Mouse (Mus musculus): ENCODE results near the gene Wdr86.

Gene Wdr86

DNA sequence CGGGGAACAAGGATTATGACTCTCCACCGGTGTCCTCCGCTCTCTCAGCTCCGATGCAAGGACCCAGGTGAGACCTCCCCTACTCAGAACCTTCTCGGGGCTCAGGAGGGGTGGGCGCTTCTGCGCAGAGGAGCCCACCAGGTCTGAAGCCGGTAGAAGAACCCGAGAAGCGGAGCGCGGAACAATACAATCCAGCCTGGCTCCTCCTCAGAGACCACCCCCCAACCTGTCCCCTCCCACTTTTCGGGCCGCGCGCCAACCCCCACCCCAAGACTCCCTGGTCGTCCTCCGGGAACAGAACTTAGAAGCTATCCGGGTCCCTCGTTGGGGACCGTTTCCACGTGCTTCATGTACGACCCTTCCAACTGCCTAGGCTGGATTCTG is at the start of gene Wdr86:
Gene Wdr86, minus strand, starts transcription at position 240 of the 384 bp plus-strand sequence.
- CTCF ChIA-PET = interaction anchor here (0.7 kb wide), 1 partner anchor 120 kb away, joined by 5 read pairs; no protein-coding TSS in a partner anchor

DNA sequence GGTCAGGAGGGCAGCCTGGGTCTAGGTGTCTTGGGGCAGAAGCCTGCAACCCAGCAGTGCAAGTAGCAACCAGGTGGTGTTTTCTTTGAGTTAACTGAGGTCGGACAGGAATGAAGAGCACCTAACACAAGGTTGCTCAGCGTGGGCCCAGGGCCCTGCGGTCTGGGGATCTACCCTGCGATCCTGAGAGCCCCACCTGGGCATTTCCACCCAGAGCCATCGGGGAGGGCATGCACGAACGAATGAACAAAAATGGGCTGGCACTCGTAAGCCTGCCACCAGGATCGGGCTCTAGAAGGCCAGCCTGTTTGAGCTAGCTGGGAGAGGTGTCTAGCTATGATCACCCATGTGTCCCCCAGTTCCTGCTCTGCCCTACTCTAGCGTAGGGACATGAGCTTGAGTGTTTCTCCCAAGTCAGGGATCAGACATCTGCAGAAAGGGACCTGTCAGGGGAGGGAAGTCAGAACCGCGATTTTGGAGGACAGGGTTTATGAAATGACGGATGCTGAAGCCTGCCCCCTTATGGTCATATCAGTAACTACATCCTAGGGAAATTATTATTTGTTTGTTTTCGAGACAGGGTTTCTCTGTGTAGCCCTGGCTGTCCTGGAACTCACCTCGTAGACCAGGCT is 49.5 kb upstream of the Wdr86 start:
- CTCF ChIA-PET = no interaction called here

DNA sequence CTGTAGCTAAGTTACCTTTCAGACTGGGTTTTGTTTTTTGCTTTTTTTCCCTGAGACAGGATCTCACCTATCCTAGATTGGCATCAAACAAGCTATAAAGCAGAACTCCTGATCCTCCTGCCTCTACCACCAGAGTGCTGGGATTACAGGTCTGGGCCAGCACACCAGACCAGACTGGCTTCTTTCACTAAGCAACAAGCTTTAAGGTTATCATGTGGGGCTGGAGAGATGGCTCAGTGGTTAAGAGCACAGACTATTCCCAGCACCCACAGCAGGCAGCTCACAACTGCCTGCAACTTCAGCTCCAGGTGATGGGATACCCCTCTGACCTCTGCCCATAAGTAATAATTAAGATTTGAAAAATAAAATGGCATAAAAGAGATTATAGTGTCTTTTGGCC is 48.8 kb upstream of the Wdr86 start:
- CTCF ChIA-PET = interaction anchor here (0.7 to 0.9 kb wide), 3 partner anchors 79 to 432 kb away, joined by 3 to 5 read pairs (median 4); no protein-coding TSS in a partner anchor

DNA sequence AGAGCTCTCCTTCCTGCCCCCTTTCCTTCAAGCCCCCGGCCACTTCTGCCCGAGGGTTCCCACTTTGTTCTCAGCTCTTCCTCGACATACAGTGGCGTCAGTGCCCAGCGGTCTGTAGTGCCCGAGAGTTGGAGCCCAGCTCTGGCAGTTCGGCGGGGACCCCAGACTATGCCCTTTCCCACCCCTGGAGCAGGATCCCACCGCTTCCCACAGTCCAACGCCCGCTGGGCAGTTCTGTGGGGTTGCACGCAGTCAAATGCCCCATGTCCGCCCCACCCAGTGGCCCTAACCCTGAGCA is 48.3 kb upstream of the Wdr86 start:
- CTCF ChIA-PET = interaction anchor here (0.7 to 0.9 kb wide), 3 partner anchors 78 to 432 kb away, joined by 3 to 5 read pairs (median 4); no protein-coding TSS in a partner anchor

DNA sequence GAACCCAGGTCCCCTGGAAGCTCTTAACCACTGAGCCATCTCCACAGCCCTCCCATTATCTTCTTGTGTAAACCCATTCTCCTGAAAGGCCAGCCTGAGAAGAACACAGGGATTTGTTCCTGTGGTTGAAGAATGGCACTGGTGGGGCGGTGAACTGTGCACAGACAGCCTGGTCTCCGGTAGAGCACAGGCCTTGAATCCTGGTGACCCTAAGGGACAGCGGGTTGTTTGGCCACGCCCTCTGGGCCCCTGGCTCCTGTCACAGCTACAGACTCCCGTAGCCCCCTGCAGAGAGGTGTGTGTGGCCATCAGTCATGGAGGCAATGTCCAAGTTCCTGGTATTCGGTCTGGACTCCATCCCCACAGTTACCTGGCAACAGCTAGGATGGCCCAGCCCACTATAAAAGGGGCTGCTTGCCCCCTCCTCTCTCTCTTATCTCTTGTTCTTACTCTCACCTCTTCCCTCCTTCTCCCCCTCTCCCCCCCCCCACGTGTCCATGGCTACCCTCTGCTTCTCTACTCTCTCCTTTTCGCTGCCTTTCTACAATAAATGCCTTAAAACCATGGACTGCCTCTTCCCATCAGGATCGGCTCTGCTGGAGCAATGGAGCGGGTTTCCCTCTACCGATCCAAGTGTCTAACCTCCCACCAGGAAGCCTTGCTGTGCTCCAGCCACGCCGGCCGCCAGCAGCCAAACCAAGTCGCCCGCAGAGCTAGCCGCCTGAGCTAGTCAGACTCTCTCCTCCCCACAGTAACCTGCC is 47.7 kb upstream of the Wdr86 start:
- CTCF ChIA-PET = no interaction called here

DNA sequence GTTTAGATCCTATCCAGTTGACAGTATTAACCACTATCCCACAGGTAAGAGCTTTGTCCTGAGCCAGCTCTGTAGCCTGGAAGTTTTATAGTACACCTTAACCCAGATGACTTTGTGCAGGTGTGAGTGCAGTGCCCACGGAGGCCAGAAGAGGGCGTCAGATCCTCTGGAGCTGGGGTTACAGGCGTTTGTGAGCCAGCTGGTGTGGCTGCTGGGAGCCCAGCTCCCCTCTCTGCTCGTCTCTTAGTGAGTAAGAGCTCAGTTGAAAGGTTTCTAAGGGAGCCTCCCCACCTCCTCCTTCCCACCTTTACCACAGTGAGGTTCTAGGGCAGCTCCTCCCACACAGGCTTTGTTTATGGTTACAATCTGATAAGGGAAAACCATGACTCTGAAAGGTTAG is 46.2 kb upstream of the Wdr86 start:
- CTCF ChIA-PET = no interaction called here

DNA sequence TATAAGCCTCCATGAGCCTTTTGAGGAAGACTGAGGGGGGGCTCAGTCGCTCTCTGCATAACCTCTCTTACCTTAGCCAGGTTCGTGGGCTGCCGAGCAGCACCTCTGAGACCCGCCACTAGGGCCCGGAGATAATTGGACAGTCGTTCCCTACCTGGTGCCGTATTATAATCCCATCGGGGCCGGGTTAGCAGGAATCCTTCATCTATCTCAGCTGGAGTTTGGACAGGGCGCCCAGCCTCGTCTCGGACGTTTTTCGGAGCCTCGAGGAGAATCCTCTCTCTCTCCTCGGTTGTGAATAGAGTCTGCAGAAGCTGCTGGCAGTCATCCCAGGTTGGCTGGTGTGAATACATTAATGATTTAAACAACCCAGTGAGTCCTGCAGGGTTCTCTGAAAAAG is 44.0 kb upstream of the Wdr86 start:
- CTCF ChIA-PET = interaction anchor here (0.6 kb wide), 1 partner anchor 470 kb away, joined by 3 read pairs; no protein-coding TSS in a partner anchor

DNA sequence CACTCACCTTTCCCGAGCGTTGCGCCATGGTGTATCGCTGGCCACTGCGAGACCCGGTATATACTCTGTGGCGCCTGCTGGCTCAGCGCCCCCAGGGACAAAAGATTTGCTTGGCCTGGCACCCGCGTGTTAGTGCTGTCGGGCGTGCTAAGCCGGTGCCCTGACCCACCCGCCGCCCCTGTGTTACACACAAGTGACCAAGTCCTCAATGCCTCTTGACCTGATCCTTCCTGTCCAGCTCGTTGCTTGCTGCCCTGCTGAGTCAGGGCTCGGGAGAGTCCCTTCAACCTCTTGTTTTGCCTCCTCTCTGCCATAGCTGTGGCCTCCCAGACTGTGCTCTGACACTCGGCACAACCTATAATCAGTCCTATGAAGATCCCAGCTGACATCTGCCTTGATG is 27.3 kb upstream of the Wdr86 start, which contains the start of gene Crygn:
Gene Crygn, minus strand, starts transcription at position 193 of the 400 bp plus-strand sequence.
- CTCF ChIA-PET = no interaction called here

DNA sequence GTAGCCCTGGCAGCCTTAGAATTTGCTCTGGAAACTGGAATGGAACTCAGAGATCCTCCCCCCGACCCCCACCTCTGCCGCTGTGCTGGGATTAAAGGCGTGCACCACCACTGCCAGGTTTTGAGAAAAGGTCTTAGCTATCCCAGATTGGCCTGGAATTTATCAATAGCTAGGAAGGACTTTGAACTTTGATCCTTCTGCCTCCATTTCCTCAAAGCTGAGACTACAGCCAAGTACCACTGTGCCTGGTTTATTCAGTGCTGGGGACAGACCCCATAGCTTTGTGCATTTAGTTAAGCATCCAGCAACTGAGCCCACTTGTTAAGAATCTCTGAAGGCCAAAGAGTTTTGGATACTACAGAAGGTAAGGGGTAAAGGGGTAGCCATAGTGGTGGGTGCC is 26.4 kb upstream of the Wdr86 start:
- CTCF ChIA-PET = no interaction called here

DNA sequence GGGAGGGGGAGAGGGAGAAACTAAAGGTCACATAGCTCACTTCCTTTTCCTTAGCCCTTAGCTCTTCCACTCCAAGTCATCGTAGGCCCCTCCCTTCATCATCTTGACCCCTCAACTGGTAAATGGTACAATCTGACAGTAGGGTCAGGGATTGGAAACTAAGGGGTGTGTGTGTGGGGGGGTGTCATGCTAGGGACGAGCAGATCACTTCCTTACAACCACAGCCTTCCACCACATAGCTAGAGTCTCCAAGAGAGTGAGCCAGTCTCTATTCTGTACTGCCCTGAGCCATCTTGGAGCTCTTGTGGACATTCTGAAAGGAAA is 21.6 kb upstream of the Wdr86 start:
- CTCF ChIA-PET = no interaction called here

DNA sequence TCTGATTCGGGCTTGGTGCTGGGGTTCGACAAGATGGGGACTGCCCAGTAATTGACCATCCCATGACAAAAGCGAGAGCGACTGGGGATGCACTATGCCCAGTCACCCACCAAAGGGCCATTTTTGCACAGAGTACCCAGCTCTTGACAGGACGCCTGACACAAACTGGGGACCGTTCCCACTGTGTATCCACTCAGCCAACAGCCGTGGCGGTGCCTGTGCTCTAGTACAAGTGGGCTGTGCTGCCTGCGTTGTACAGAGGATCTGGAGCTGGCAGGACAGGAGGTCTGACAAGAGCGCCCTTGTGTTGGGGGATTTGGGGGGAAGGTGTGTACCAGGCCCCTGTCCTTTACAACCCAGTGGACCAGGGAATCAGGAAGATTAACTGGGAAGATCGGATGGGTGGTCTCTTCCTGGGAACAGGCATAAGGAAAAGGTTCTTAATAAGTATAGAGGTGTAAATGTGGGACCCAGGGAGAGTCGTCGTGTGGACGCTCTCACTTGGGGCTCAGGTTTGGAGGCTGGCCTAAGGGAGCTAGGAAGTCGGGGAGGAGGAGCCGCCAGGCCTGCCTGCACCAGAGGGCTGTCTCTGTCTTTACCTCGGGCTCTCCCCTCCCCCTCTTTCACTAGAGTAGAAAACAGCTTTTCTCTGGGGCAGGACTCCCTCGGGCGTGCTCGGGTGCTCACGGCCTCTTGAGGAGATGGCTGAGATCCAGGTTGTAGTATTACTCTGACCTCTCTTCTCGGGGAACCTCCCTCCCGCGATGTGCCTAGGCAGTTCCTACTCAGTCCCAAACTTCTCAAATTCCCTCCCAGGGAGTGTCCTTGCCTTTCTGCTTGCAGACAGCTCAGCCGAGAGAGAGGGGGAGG is 21.0 kb upstream of the Wdr86 start:
- CTCF ChIA-PET = interaction anchor here (0.6 kb wide), 2 partner anchors 43 to 281 kb away, joined by 3 to 5 read pairs; no protein-coding TSS in a partner anchor

DNA sequence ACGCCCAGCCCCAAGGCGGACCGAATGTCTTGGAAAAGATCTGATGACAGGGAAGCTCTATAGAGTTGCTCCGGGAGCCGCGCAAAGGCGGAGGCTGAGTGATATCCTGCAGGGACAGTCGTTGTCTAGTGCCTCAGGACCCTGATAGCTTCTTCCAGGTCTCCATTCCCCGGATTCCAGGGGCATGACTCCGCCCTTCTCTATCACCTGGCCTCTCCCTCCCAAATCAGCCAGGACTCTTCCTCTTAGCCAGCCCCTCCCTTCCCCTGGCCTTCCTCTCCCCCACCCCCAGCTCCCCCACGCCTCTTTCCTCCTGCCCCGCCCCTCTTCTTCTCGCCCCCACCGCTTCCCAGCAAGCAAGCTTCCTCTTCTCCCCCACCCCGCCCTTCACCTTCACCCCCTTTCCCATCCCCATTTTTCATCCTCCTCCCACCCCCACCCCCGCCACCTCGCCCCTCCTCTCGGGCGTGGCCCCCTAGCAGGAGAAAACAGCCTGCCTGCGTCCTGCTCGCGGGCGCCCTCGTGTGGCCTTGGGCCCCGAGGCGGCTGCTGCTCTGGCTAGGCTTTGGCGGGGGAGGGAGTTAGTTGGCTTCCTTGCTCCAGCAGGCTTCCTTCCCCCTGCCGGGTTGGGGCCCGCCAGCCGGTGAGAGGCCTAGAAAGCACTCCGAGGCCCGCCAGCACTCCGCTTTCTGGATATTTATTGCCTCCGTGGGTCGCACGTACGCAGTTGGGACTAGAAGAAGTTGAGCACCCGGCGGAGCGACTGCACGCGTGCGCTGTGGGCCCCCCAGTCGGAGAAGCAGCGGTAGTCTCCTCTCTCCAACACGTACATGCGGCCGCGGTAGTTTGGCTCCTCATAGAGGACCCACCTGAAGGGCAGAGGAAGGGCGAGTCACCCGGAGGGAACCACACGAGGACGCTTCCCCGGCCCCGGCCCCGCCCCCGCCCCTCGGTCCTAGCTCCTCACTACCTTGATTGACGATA is 20.1 kb upstream of the Wdr86 start:
- CTCF ChIA-PET = interaction anchor here (0.5 to 0.7 kb wide), 7 partner anchors 41 to 874 kb away, joined by 3 to 20 read pairs (median 5); no protein-coding TSS in a partner anchor

DNA sequence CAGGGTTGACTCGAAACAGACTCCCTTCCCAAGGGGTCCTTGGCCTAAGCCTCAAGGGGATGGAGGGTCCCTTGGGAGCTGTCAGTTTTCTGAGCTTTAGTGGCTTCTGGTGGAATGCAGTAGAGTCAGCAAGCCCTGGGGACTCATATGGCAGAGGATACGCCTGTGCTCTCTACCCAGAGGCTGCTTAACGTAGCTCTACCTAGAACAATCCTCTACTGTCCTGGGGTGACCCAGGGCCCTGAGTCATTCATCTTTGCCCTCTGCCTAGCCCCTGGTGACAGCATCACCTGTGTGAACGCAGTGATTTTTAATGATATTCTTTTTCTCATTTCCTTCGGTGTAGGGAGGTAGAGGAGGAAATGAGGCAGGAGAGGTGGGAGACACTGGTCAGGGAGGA is 19.2 kb upstream of the Wdr86 start:
- CTCF ChIA-PET = interaction anchor here (0.7 kb wide), 1 partner anchor 11 kb away, joined by 3 read pairs; no protein-coding TSS in a partner anchor

DNA sequence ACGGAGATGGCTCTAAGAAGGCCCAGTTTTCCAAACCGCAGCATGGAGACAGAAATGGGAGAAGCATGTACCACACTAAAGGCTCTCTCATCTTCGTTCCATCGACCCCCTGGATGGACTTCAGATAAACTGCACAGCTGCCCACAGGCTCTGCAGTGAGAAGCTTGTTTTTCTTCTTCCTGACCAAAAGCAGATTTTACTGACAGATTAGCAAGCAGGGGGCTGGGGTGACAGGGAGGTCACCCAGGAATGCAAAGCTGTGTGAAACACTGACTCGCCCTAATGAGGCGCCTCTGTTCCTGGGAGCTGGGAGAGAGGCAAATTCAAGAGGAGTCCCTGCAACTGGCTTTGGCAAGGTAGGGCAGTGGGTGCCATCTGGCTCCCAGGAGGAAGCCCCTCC is 17.0 kb upstream of the Wdr86 start:
- CTCF ChIA-PET = no interaction called here

DNA sequence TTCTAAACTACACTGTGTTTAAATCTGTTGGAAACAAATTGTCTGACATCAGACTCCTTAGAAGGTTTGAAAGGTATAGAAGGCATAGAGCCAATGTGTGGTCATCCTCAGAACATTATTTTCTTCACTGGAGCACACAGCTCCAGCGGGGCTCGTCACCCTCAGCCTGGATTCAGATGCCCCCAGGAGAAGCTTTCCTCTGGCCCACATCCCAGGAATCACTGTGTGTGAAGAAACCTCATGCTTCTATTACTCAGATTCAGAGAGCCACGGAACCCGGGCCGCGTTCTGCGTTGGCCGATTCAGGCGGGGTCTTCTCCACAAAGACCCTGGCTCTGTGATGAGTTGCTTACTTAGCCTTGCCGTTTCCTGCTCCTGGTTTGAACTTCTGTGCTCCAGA is 13.4 kb upstream of the Wdr86 start:
- CTCF ChIA-PET = no interaction called here

DNA sequence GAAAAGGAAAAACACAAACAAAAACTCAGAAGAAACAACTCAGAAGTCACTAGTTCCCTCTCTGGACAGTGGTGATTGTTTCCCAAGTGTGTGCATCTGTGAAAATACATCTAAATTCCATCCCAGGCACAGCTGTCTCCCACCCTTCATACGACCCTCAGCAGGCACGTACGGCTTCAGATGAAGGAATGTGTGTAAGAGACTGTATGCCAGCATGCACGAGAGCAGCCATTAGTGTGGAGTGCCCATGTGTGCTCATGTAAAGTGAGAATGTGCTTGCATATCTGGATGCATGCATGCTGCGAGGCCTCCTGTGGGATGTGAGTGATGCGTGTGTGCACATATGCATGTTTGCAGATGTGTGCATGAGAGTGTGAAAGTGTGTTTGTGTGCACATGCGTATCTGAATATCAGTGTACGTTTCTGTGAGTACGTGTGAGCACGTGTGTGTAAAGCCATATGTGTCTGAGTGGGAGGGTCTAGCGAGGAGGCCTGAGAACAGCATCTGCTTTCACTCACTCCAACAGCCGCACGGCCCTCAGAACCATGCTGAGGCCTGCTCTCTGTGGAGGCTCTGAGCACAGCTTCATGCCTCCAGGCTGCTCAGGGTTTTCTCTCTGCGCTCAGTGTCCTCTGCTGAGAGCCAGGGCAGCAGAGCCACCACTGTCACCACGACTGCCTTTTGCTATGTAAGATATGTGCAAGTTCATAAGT is 10.8 kb upstream of the Wdr86 start:
- CTCF ChIA-PET = no interaction called here

DNA sequence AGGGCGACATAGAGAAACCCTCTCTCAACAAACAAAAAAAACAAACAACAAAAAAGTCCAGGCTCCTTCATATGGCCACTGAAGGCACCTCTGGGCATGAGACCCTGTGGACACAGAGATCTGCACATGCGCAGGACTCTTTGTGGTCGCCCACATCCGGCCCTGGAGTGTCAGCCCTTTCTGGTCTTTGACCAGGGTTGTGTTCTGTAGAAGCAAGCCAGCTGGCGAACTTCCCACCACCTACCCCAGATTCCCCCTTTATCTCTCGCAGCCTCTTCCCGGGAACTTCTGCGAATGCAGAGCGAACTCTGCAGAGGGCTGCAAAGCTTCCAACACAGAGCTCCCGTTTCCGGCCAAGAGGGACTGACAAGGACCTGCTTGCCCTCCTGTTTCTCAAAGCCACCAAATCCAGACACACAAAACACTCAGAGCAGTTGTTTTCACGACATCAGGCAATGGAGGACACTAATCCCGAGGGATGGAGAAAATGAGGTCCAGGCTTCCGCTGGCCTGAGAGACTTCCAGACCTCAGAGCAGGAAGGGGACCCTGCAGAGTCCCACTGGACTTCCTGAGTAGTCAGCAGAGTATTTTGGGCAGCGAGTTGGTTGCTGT is 8.7 kb upstream of the Wdr86 start:
- CTCF ChIA-PET = interaction anchor here (0.5 to 0.8 kb wide), 2 partner anchors 10 to 34 kb away, joined by 3 read pairs; no protein-coding TSS in a partner anchor

DNA sequence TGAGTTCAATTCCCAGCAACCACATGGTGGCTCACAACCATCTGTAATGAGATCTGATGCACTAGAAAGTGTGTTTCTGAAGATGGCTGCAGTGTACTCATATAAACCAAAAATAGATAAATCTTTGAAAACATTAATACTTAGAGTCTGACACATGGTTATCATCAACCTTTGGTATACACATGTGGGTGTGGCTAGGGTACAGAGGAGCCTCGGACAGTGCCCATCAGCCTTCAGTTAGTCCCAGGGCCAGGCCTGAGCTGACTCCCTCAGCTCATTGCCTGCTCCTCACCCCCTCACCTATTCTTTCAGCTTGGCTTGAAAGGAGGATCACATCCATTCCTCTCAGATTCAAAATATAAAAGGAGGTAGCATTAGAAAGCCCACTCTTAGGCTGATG is 8.0 kb upstream of the Wdr86 start:
- CTCF ChIA-PET = interaction anchor here (0.5 kb wide), 1 partner anchor 11 kb away, joined by 3 read pairs; no protein-coding TSS in a partner anchor

DNA sequence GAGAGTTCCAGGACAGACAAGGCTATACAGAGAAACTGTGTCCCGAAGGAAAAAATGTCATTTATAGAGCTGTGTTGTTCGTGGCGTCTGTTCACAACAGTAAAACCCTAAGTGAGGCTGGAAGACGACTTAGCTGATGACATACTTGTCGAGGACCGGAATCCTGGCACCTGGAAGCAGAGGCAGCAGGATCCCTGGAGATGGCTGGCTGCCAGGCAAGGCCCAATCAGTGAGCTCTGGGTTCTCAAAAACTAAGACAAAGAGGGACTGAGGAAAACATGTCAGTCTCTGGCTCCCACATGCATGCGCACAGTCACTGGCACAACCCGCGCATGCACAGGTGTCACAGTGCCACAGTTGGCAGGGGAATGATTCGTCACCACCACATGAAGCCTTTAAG is 7.1 kb upstream of the Wdr86 start:
- CTCF ChIA-PET = no interaction called here
